Comparison of ENCODE assay signal across 16 mouse cellular contexts in the genomic region with DNA sequence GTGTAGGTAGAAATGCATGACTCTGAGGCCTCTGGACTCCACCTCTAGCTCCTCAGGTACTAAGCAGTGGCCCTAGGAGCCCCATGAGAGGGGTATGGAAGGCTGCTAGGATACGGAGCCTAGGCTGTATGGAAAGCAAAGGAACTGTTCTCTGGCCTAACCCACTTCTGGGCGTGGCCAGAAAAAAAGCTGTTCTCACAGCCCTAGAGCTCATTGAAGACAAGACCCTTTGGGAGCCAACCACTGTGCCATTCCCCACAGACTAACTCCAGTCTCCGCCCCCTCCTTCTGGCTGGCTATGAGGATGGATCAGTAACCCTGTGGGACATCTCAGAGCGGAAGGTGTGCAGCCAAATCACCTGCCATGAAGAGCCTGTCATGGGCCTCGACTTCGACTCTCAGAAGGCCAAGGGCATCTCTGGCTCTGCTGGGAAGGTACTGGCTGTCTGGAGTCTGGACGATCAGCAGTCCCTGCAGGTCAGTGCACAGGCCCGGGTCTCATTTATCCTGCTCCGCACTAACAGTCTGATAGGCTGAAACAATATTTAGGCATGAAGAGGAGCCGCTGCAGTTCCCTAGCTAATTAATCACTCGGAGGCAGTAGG. TPM values are rescaled to one million over a fixed set of nuclear protein-coding genes. Genes with fewer than 3 reads are reported as not detected.
DNase-seq lines count a peak whose midpoint lies in the region; ATAC-seq lines count a peak whose summit lies in the region.
"Had no signal": no experiment of that assay in that cellular context is flagged by ENCODE, and none has a peak within 500 bp of the region (broad histone marks: within the 10 kb centered on the region; RNA-seq: fewer than 3 reads in every experiment).

No protein-coding gene starts in this region.

- peak; percentile 47 for ATAC-seq in hindbrain, embryonic 11.5 days (ENCODE audit: low FRiP score)
- no peak for ATAC-seq in hindbrain, embryonic 13.5 days (ENCODE audit: low FRiP score)
- ATAC-seq in lung, embryonic 16.5 days (ENCODE audit: low read depth): peak; percentile 32; the same call in 1 of the 2 replicates
- ATAC-seq: forebrain, postnatal 0 days; inflammation-experienced regulatory T-cells, adult 6 months; Patski had no signal

- H3K4me1 ChIP-seq in hindbrain, embryonic 11.5 days (replicated peaks; ENCODE audit: control insufficient read depth, insufficient read depth, low read length): peaks cover 7% of the 10 kb centered on the region
- peaks cover 29% of the 10 kb centered on the region for H3K4me1 ChIP-seq in hindbrain, embryonic 13.5 days (replicated peaks)
- H3K4me1 ChIP-seq in lung, embryonic 16.5 days (replicated peaks; ENCODE audit: control insufficient read depth, insufficient read depth, low read length): 0 out of 2 replicates have a peak, but pooled peaks cover 2% of the 10 kb centered on the region
- H3K4me1 ChIP-seq in limb, embryonic 10.5 days: peaks cover 65% of the 10 kb centered on the region

- 38% methylated on average over 11 of the region's 11 CpGs for WGBS in hindbrain, embryonic 11.5 days
- 36% methylated on average over 11 of the region's 11 CpGs for WGBS in hindbrain, embryonic 13.5 days
- WGBS in lung, embryonic 16.5 days: 46% methylated on average over 11 of the region's 11 CpGs
- WGBS in limb, embryonic 10.5 days: 57% methylated on average over 11 of the region's 11 CpGs

- no peaks in the 10 kb centered on the region for H3K27me3 ChIP-seq in hindbrain, embryonic 11.5 days (ENCODE audit: control insufficient read depth, insufficient read depth, low read length)
- H3K27me3 ChIP-seq in hindbrain, embryonic 13.5 days: peaks cover 5% of the 10 kb centered on the region
- no peaks in the 10 kb centered on the region for H3K27me3 ChIP-seq in lung, embryonic 16.5 days (ENCODE audit: control insufficient read depth, insufficient read depth, low read depth, low read length)
- H3K27me3 ChIP-seq in limb, embryonic 10.5 days (ENCODE audit: low read depth, poor library complexity, severe bottlenecking): peaks cover 8% of the 10 kb centered on the region; the same call in 1 of the 2 replicates
- H3K27me3 ChIP-seq: Patski had no signal

- no peak overlapping the region for H3K9ac ChIP-seq in hindbrain, embryonic 11.5 days (ENCODE audit: low read depth, low read length)
- H3K9ac ChIP-seq in hindbrain, embryonic 13.5 days: no peak overlapping the region
- H3K9ac ChIP-seq in lung, embryonic 16.5 days (ENCODE audit: low read length): no peak overlapping the region
- H3K9ac ChIP-seq: forebrain, postnatal 0 days had no signal

- no peak overlapping the region for H3K4me3 ChIP-seq in hindbrain, embryonic 11.5 days (ENCODE audit: low read depth, low read length)
- H3K4me3 ChIP-seq in hindbrain, embryonic 13.5 days: no peak overlapping the region
- H3K4me3 ChIP-seq in lung, embryonic 16.5 days (ENCODE audit: low read length): no peak overlapping the region
- H3K4me3 ChIP-seq in limb, embryonic 10.5 days: no peak overlapping the region
- H3K4me3 ChIP-seq: heart, adult 2 months had no signal

- DNase-seq in hindbrain, embryonic 11.5 days (ENCODE audit: low spot score): peak; percentile 38
- DNase-seq in lung, postnatal 36 days: no peak
- DNase-seq in embryo, embryonic 10.5 days (ENCODE audit: low spot score): peak; percentile 55
- DNase-seq in limb, embryonic 10.5 days (ENCODE audit: low spot score): no peak
- no peak for DNase-seq in urinary bladder, adult 2 months (ENCODE audit: low spot score)
- DNase-seq in adrenal gland, adult 8-10 months: no peak
- DNase-seq: cerebellum, adult 9-11 months; forebrain, postnatal 0 days; heart, adult 2 months; liver; lung, adult 18-20 months; thymus, postnatal 36 days had no signal

- no peak overlapping the region for H3K27ac ChIP-seq in hindbrain, embryonic 11.5 days (ENCODE audit: low read depth, low read length)
- no peak overlapping the region for H3K27ac ChIP-seq in hindbrain, embryonic 13.5 days
- no peak overlapping the region for H3K27ac ChIP-seq in lung, embryonic 16.5 days (ENCODE audit: low read length)
- peak overlapping the region; percentile 90 for H3K27ac ChIP-seq in limb, embryonic 10.5 days
- H3K27ac ChIP-seq: heart, adult 2 months had no signal

- no peak overlapping the region for H3K4me2 ChIP-seq in hindbrain, embryonic 11.5 days (replicated peaks; ENCODE audit: low read depth, low read length)
- no peak overlapping the region for H3K4me2 ChIP-seq in hindbrain, embryonic 13.5 days
- H3K4me2 ChIP-seq in lung, embryonic 16.5 days (ENCODE audit: low read depth, low read length): no peak overlapping the region

- H3K36me3 ChIP-seq in hindbrain, embryonic 11.5 days (ENCODE audit: control insufficient read depth, insufficient read depth, low read length): no peaks in the 10 kb centered on the region
- H3K36me3 ChIP-seq in hindbrain, embryonic 13.5 days: no peaks in the 10 kb centered on the region
- H3K36me3 ChIP-seq in lung, embryonic 16.5 days (ENCODE audit: control insufficient read depth, insufficient read depth, low read length): no peaks in the 10 kb centered on the region
- H3K36me3 ChIP-seq in limb, embryonic 10.5 days: no peaks in the 10 kb centered on the region

- H3K9me3 ChIP-seq in hindbrain, embryonic 11.5 days (ENCODE audit: control insufficient read depth, low read length): no peaks in the 10 kb centered on the region
- H3K9me3 ChIP-seq in hindbrain, embryonic 13.5 days: no peaks in the 10 kb centered on the region
- no peaks in the 10 kb centered on the region for H3K9me3 ChIP-seq in lung, embryonic 16.5 days (ENCODE audit: control insufficient read depth, low read length)
- no peaks in the 10 kb centered on the region for H3K9me3 ChIP-seq in limb, embryonic 10.5 days (replicated peaks)

RNA-seq across cellular contexts. Expression of a gene that starts 38.3 kb away (rescaled TPM):
- polyA plus RNA-seq in hindbrain, embryonic 11.5 days (2014; fragmentation: Nextera tagmentation; extraction: Ambion mirVana): 6.4 and 7.4 TPM in 2 replicates
- 0.99 and 1.7 TPM in 2 replicates for polyA plus RNA-seq in hindbrain, embryonic 13.5 days (2015; fragmentation: Nextera tagmentation; extraction: Ambion mirVana)
- 5.5 and 6.2 TPM in 2 replicates for polyA plus RNA-seq in lung, embryonic 16.5 days (2015; fragmentation: Nextera tagmentation; extraction: Ambion mirVana)
- polyA plus RNA-seq in limb, embryonic 10.5 days (2016; fragmentation: Nextera tagmentation; extraction: Ambion mirVana): 1.1 and 1.7 TPM in 2 replicates
- 2.0 and 4.1 TPM in 2 replicates for polyA plus RNA-seq in urinary bladder, adult 2 months (2012; rRNA removed)
- not detected for total RNA-seq in adrenal gland, adult 8-10 months (2022)
- polyA plus RNA-seq: inflammation-experienced regulatory T-cells, adult 6 months had no signal

RNA-seq across cellular contexts. Expression of a gene that starts 53.5 kb away (rescaled TPM):
- 1.8 and 3.0 TPM in 2 replicates for polyA plus RNA-seq in hindbrain, embryonic 11.5 days (2014; fragmentation: Nextera tagmentation; extraction: Ambion mirVana)
- polyA plus RNA-seq in hindbrain, embryonic 13.5 days (2015; fragmentation: Nextera tagmentation; extraction: Ambion mirVana): 4.8 and 4.9 TPM in 2 replicates
- polyA plus RNA-seq in lung, embryonic 16.5 days (2015; fragmentation: Nextera tagmentation; extraction: Ambion mirVana): 4.0 and 4.5 TPM in 2 replicates
- polyA plus RNA-seq in limb, embryonic 10.5 days (2016; fragmentation: Nextera tagmentation; extraction: Ambion mirVana): 2.5 and 2.8 TPM in 2 replicates
- polyA plus RNA-seq in urinary bladder, adult 2 months (2012; rRNA removed): 4.4 and 5.6 TPM in 2 replicates
- 1 to 10 TPM; 4.9 to 8.2 (median 5.1) TPM for total RNA-seq in adrenal gland, adult 8-10 months (2022)

RNA-seq across cellular contexts. Expression of a gene that starts 53.7 kb away (rescaled TPM):
- polyA plus RNA-seq in hindbrain, embryonic 11.5 days (2014; fragmentation: Nextera tagmentation; extraction: Ambion mirVana): 13.0 and 14.9 TPM in 2 replicates
- polyA plus RNA-seq in hindbrain, embryonic 13.5 days (2015; fragmentation: Nextera tagmentation; extraction: Ambion mirVana): 13.7 and 15.8 TPM in 2 replicates
- polyA plus RNA-seq in lung, embryonic 16.5 days (2015; fragmentation: Nextera tagmentation; extraction: Ambion mirVana): 14.1 and 14.3 TPM in 2 replicates
- 15.3 and 18.4 TPM in 2 replicates for polyA plus RNA-seq in limb, embryonic 10.5 days (2016; fragmentation: Nextera tagmentation; extraction: Ambion mirVana)
- 7.9 and 8.4 TPM in 2 replicates for polyA plus RNA-seq in urinary bladder, adult 2 months (2012; rRNA removed)
- 1 to 10 TPM; 5.1 to 7.0 (median 6.1) TPM for total RNA-seq in adrenal gland, adult 8-10 months (2022)

Comparison
In these comparisons a context has a peak if more than half of its experiments do, and no peak if none do; other contexts are left out.
1. DNase-seq: peak in hindbrain, embryonic 11.5 days (single experiment) and embryo, embryonic 10.5 days (single experiment); none in lung, postnatal 36 days (single experiment), limb, embryonic 10.5 days (single experiment), urinary bladder, adult 2 months (single experiment) and adrenal gland, adult 8-10 months (single experiment).